Mouse (Mus musculus): ENCODE results near the gene Rpl36al. TPM values are rescaled to one million over a fixed set of nuclear protein-coding genes. Genes with fewer than 3 reads are reported as not detected.

Gene Rpl36al
- 471 and 531 TPM in 2 replicates for polyA plus RNA-seq (2015; fragmentation: Nextera tagmentation; extraction: Ambion mirVana)

DNA sequence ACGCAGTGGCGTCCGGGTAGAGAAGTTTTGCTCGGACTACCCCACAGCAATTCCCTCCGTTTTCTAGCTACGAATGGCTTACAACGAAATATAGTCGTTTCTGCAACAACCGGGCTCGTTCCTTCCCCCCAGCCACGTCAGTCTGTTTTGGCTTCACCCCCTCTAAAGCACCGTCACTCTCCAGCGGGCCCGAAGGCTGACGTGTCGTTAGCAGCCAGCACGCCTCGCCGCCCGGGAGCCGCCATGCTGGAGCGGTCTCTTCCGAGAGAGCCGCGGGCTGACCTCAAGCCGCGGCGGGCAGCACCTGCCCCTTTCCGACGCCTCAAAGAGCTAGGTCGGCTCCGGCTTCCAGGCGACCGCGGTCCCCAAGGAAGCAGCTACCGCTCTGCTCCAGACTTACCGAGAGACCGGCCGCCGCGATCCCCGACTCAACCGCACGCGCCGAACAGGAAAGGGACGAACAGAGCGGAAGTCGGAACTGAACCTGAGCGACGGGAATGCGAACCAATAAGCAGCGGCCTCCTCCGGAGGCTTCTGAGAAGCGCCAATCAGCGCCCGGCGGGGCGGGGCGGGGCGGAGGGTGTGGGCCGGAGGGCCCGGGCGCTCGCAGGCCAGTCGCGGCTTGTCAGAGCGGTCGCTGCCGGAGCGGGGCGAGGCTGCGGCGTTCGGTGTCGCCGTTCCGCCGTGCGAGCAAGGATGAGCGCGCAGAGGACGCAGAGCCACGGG lies at the start of gene Rpl36al, which contains the start of gene Mgat2:
Gene Rpl36al (minus strand): TSS at position 501 of the 726 bp plus-strand sequence.
Gene Mgat2 (plus strand): TSS at position 575 of the 726 bp plus-strand sequence.
- peaks cover 25% of the 10 kb centered on the region for H3K4me1 ChIP-seq
- H3K27ac ChIP-seq (replicated peaks), result peak within 1 kb of the TSS; percentile 91
- H3K9ac ChIP-seq, result peak within 1 kb of the TSS; percentile 94
- peak within 1 kb of the TSS; percentile 90 for H3K4me2 ChIP-seq
- WGBS, result under 1% methylated on average over 84 of the region's 84 CpGs
- no peaks in the 10 kb centered on the region for H3K9me3 ChIP-seq
- H3K4me3 ChIP-seq, result peak within 1 kb of the TSS; percentile 84
- peak; percentile 98 for ATAC-seq (ENCODE audit: extremely low read depth, insufficient number of reproducible peaks, low FRiP score, low TSS enrichment)
- peaks cover 34% of the 10 kb centered on the region for H3K36me3 ChIP-seq
- H3K27me3 ChIP-seq (replicated peaks), result no peaks in the 10 kb centered on the region

DNA sequence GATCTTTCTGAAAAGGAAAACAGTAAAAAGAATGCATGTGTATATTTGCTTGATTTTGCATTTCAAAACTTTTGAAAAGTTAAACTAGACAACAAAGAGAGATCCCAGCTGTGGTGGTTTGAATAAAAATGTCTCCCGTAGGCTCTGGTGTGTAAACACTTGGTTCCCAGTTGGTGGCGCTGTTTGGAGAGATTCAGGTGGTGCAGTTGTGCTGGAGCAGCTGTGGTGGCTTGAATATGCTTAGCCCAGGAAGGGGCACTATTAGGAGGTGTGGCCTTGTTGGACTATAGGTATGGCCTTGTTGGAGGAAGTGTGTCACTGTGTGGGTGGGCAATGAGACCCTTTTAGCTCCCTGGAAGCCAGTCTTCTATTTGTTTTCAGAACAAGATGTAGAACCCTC lies 45.4 kb upstream of the Rpl36al start:
- H3K4me1 ChIP-seq, result peaks cover 15% of the 10 kb centered on the region
- no peak overlapping the region for H3K4me3 ChIP-seq
- no peaks in the 10 kb centered on the region for H3K9me3 ChIP-seq
- no peaks in the 10 kb centered on the region for H3K27me3 ChIP-seq (replicated peaks)
- ATAC-seq (ENCODE audit: extremely low read depth, insufficient number of reproducible peaks, low FRiP score, low TSS enrichment), result no peak
- no peak overlapping the region for H3K27ac ChIP-seq (replicated peaks)
- H3K4me2 ChIP-seq, result no peak overlapping the region
- WGBS, result 56% methylated on average over 2 of the region's 2 CpGs
- H3K9ac ChIP-seq, result no peak overlapping the region
- H3K36me3 ChIP-seq, result peaks cover 16% of the 10 kb centered on the region

DNA sequence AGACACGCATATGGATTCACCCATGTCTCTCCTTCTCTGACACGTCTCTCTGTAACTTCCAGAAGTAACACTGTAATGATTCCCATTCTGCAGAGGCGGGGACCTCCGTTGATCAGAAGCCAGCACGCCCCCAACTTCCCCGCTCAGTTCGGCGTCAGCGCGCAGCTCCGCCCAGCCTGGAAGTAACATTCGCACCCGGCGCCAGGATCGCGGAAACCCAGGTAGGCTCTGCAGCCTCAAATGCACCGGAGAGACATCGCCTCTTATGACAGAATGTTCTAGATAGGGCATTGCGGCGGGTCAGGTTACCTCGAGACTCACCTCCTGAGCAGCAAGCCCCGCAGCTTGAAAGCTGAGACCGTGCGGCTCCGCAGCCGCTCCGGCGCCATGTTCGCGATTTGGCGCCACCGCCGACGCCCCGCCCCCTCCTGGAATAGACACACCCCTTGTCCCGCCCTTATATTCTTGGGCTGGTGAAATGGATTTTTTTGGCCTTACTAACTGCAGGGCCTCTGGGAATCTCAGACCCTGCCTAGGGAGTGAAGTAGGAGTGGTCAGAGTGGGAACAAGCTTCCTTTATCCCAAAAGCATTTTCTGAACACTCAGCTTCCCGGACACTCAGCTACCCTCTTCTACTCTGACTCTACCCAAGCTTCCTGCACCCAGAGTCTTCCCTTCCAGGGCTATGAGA lies 44.0 kb upstream of the Rpl36al start, which contains the start of gene Pole2:
Gene Pole2 (minus strand): TSS at position 420 of the 691 bp plus-strand sequence.
- WGBS, result under 1% methylated on average over 37 of the region's 37 CpGs
- H3K9me3 ChIP-seq, result no peaks in the 10 kb centered on the region
- peak within 1 kb of the TSS; percentile 84 for H3K27ac ChIP-seq (replicated peaks)
- peak within 1 kb of the TSS; percentile 66 for H3K4me3 ChIP-seq
- peak; percentile 88 for ATAC-seq (ENCODE audit: extremely low read depth, insufficient number of reproducible peaks, low FRiP score, low TSS enrichment)
- peaks cover 15% of the 10 kb centered on the region for H3K4me1 ChIP-seq
- peak within 1 kb of the TSS; percentile 79 for H3K9ac ChIP-seq
- peak within 1 kb of the TSS; percentile 69 for H3K4me2 ChIP-seq
- H3K27me3 ChIP-seq (replicated peaks), result no peaks in the 10 kb centered on the region
- H3K36me3 ChIP-seq, result peaks cover 22% of the 10 kb centered on the region

DNA sequence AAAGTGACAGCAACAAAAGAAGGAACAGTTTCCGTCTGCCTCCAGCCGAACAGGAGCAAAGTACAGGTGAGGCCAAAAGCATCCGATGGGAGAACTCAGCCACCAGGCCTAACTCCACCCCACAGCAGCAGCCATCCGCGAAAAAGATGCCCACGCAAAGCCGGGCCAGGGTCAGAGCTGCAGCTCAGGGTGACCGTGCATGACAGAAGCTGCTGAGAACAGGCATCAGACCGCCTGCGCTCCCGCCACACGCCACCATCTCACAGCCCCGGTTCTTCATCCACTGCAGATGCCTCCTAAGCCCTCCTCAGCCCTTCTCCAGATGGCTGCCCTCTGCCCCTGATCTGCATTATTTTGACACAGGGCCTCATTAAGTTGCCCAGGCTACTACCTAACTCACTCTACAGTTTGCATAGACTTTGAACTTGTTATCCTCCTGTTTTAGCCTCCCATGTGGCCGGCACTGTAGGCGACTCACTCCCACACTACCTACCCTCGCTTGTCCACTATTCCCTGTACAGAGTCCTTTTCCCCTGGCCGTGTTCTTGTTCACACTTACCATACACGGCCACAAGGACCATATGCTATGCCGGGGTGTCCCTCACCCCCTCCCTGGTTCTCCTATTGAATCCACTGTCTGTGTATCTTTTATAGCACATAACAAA lies 36.9 kb upstream of the Rpl36al start:
- 83% methylated on average over 19 of the region's 19 CpGs for WGBS
- Histone ChIP-seq H3K27me3 (replicated peaks) (no peaks in the 10 kb centered on the region), H3K4me1 (no peaks in the 10 kb centered on the region), H3K9me3 (no peaks in the 10 kb centered on the region), H3K4me2 (no peak overlapping the region), H3K36me3 (peaks cover 74% of the 10 kb centered on the region), H3K9ac (no peak overlapping the region), H3K27ac (replicated peaks) (no peak overlapping the region), H3K4me3 (no peak overlapping the region)
- ATAC-seq (ENCODE audit: extremely low read depth, insufficient number of reproducible peaks, low FRiP score, low TSS enrichment), result no peak

DNA sequence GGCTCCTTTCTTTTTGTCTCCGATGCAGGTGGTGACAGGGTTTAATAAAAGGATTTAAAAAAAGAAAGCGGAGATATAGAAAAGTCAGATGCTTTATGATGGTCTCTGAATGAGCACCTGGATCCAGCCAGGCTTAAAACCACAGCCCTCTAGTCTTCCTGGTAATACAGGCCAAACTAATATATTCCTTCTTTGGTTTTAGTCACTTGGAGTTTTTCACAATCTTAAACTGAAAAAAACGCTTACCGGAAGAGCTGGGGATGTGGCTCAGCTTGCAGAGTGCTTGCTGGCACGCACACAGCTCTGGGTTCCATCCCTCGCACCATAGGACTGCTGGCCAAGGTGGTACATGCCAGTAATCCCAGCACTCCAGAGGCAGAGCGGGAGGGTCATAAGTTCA lies 32.7 kb upstream of the Rpl36al start:
- no peaks in the 10 kb centered on the region for H3K27me3 ChIP-seq (replicated peaks)
- no peaks in the 10 kb centered on the region for H3K9me3 ChIP-seq
- H3K36me3 ChIP-seq, result peaks cover 97% of the 10 kb centered on the region
- no peak overlapping the region for H3K4me3 ChIP-seq
- no peak overlapping the region for H3K27ac ChIP-seq (replicated peaks)
- 85% methylated on average over 7 of the region's 7 CpGs for WGBS
- no peak overlapping the region for H3K4me2 ChIP-seq
- no peak for ATAC-seq (ENCODE audit: extremely low read depth, insufficient number of reproducible peaks, low FRiP score, low TSS enrichment)
- H3K9ac ChIP-seq, result no peak overlapping the region
- H3K4me1 ChIP-seq, result no peaks in the 10 kb centered on the region

DNA sequence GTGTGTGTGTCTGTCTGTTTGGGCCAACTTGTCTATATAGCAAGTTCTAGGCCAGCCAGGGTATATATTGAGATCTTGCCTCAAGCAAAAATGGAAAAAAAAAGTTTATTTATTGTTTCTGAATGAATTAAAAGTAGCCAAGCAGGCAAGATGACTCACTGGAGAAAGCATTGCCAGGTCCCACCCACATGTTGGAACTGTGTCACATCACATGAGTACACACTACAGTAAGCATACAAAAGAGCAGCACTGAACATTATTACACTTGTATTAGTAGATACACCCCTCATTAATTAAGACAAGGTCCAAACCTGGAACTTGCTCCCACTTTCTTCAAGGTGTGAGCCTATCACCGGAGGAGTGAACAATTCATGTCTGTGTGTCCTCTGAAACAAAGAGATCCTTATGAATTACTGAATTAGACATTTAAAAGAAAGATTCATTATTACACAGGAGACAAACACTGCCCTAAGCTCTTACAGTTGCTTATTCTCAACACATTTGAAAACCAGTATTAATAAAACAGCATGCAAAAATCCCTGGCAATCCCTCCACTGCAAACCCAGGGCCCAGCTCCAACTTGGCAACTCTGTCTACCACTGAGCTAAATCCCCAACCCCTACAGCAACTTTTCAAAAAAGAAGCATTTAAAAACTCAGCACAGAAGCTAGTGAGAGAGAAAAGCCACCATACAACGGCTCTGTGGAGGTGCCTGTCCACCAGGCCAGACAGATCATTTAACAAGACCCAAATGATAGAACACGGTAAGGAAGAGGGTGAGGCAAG lies 31.3 kb upstream of the Rpl36al start:
- no peak for ATAC-seq (ENCODE audit: extremely low read depth, insufficient number of reproducible peaks, low FRiP score, low TSS enrichment)
- H3K4me3 ChIP-seq, result no peak overlapping the region
- H3K9ac ChIP-seq, result no peak overlapping the region
- peaks cover 93% of the 10 kb centered on the region for H3K36me3 ChIP-seq
- 86% methylated on average over 3 of the region's 3 CpGs for WGBS
- H3K9me3 ChIP-seq, result no peaks in the 10 kb centered on the region
- H3K4me1 ChIP-seq, result no peaks in the 10 kb centered on the region
- H3K27me3 ChIP-seq (replicated peaks), result no peaks in the 10 kb centered on the region
- no peak overlapping the region for H3K27ac ChIP-seq (replicated peaks)
- no peak overlapping the region for H3K4me2 ChIP-seq

DNA sequence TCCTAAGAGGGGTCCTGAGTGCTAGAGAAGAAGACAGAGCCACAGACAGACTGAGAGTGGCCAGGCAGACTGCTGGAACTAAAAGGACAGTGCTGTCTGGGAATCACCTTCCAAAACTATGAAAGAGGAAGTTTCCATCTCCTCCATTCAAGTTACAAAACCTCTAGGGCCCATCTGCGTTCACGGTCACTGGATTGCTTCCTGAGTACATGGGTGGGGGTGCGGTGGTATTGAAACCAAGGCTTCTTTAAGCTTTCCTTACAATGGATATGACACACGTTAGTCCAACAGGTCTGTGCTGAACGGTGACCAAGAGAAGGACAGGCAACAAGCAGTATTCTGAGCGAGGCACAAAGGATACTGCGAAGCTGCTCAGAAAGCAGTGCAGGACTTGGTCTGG lies 30.5 kb upstream of the Rpl36al start:
- no peak overlapping the region for H3K4me2 ChIP-seq
- no peak overlapping the region for H3K27ac ChIP-seq (replicated peaks)
- peaks cover 94% of the 10 kb centered on the region for H3K36me3 ChIP-seq
- ATAC-seq (ENCODE audit: extremely low read depth, insufficient number of reproducible peaks, low FRiP score, low TSS enrichment), result no peak
- H3K4me1 ChIP-seq, result no peaks in the 10 kb centered on the region
- H3K4me3 ChIP-seq, result no peak overlapping the region
- no peaks in the 10 kb centered on the region for H3K27me3 ChIP-seq (replicated peaks)
- no peaks in the 10 kb centered on the region for H3K9me3 ChIP-seq
- WGBS, result 91% methylated on average over 7 of the region's 7 CpGs
- H3K9ac ChIP-seq, result no peak overlapping the region

DNA sequence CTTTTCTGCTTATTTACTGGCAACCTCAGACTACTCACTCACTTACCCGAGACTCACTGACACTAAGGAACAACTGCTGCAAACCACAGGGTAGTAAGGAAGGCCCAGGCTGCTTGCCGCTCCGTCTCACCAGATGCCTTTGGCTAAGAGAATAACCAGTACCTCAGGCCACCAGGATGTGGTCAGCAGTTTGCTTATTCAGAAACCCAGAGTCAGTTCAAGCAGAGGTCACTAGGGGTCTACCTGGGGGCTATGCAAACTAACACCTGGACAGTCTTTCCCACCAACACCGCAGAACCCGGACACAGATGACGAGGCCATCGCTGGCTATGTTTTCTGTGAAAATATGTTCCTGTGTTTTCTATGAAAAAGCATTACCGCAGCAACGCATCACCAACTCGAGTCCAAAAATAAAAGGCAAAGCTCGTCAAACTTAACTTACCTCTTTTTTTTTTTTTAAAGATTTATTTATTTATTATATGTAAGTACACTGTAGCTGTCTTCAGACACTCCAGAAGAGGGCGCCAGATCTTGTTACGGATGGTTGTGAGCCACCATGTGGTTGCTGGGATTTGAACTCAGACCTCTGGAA lies 29.4 kb upstream of the Rpl36al start:
- Histone ChIP-seq H3K4me1 (no peaks in the 10 kb centered on the region), H3K27ac (replicated peaks) (no peak overlapping the region), H3K36me3 (peaks cover 92% of the 10 kb centered on the region), H3K4me3 (no peak overlapping the region), H3K27me3 (replicated peaks) (no peaks in the 10 kb centered on the region), H3K4me2 (no peak overlapping the region), H3K9me3 (no peaks in the 10 kb centered on the region), H3K9ac (no peak overlapping the region)
- no peak for ATAC-seq (ENCODE audit: extremely low read depth, insufficient number of reproducible peaks, low FRiP score, low TSS enrichment)
- 87% methylated on average over 13 of the region's 13 CpGs for WGBS

DNA sequence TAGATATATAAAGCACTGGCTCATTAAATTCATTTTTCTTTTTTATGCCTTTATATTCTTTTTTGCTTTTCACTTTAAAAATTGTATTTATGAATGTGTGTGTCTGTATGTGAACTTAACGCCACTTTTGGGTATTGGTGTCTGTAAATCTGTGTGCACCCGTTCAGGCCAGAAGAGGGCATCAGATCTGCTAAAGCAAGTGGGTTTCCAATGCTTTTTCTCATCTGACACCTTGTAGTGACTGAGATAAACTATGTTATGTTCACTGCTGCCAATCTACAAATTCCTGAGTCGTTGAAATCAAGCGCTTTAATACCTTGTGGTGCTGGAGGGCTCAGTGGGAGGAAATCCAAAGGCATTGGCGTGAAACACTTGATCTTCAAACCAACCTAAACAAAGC lies 27.2 kb upstream of the Rpl36al start:
- Histone ChIP-seq H3K36me3 (peaks cover 92% of the 10 kb centered on the region), H3K4me1 (no peaks in the 10 kb centered on the region), H3K9ac (no peak overlapping the region), H3K27me3 (replicated peaks) (no peaks in the 10 kb centered on the region), H3K9me3 (no peaks in the 10 kb centered on the region), H3K27ac (replicated peaks) (0 out of 2 replicates have a peak overlapping the region, but pooled peaks have one; percentile 10), H3K4me3 (no peak overlapping the region), H3K4me2 (no peak overlapping the region)
- WGBS, result 51% methylated on average over 5 of the region's 5 CpGs
- no peak for ATAC-seq (ENCODE audit: extremely low read depth, insufficient number of reproducible peaks, low FRiP score, low TSS enrichment)

DNA sequence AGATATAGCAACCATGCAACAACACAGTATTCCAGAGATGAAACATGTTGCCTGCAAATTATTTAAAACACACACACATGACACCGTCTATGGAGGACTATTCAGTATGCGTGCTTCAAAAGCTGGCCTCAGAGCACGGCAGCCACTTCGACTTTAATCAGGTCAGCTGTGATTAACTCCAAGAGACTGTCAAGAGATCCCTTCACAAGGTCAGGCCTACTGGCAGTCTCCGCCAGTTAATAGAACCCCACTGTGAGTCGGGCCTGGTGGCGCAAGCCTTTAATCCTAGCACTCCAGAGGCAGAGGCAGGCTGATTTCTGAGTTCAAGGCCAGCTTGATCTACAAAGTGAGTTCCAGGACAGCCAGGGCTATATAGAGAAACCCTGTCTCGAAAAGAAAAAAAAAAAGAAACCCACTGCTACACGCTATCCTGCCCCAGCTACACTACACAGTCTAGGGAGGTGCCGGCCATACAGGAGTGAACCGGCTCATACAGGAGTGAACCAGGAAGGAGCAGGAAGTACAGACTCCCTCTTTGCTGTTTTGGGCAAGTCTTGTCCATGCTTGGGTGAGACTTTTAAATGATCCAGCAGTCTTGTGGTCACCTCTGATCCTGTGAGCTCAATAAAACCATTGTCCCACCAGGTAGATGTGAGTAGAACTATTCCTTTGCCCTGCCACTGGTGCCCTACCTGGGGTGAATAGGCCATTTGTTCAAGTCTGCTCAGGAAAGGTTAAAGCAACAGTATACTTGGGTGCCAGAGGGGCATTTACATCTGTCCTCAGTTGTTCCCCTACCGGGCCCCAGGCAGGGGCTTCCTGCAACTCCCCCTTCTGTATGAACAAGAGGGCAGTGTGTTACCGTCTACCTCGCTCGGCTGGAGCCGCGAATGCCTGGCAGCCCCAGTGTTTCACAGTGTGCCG lies 26.4 kb upstream of the Rpl36al start:
- H3K4me1 ChIP-seq, result no peaks in the 10 kb centered on the region
- peaks cover 88% of the 10 kb centered on the region for H3K36me3 ChIP-seq
- no peak overlapping the region for H3K9ac ChIP-seq
- H3K9me3 ChIP-seq, result no peaks in the 10 kb centered on the region
- ATAC-seq (ENCODE audit: extremely low read depth, insufficient number of reproducible peaks, low FRiP score, low TSS enrichment), result no peak
- WGBS, result 81% methylated on average over 18 of the region's 18 CpGs
- H3K4me3 ChIP-seq, result no peak overlapping the region
- no peaks in the 10 kb centered on the region for H3K27me3 ChIP-seq (replicated peaks)
- no peak overlapping the region for H3K4me2 ChIP-seq
- H3K27ac ChIP-seq (replicated peaks), result 0 out of 2 replicates have a peak overlapping the region, but pooled peaks have one; percentile 13

Measured in heart, embryonic 13.5 days (tissue).